Mouse (Mus musculus) urinary bladder, adult 18-20 months (tissue): ENCODE measurements around the gene Rasgrf2.

Experiments
- DNase-seq, 2 experiments: peaks; one replicate each; pipeline ENCODE4 v3.0.0; 2022; ENCODE audit warnings: low spot score in 2 of 2, mixed read lengths in 2 of 2

The Rasgrf2 gene

GRCm38 (mm10) chr13:91881837-91882480 lies 249.5 kb downstream of the Rasgrf2 start:
- peak in 1 of 2 experiments; percentile 18 for DNase-seq

- DNase-seq = no peak
Observed at GRCm38 (mm10) chr13:91880256-91880655, 251.2 kb downstream of the Rasgrf2 start.

- DNase-seq = no peak
Observed at GRCm38 (mm10) chr13:91877996-91878395, 253.5 kb downstream of the Rasgrf2 start.

GRCm38 (mm10) chr13:91877350-91877749 lies 254.1 kb downstream of the Rasgrf2 start:
- DNase-seq = no peak

GRCm38 (mm10) chr13:91876741-91877349 lies 254.6 kb downstream of the Rasgrf2 start, which contains the start of gene Ckmt2:
TSS of gene Ckmt2 (minus strand) at chr13:91876885.
- no peak for DNase-seq

GRCm38 (mm10) chr13:91875581-91875980 lies 255.9 kb downstream of the Rasgrf2 start:
- no peak for DNase-seq

- no peak for DNase-seq
Observed at GRCm38 (mm10) chr13:91874565-91874964, 256.9 kb downstream of the Rasgrf2 start.

- DNase-seq = no peak
Observed at GRCm38 (mm10) chr13:91873734-91874329, 257.6 kb downstream of the Rasgrf2 start.

GRCm38 (mm10) chr13:91868577-91868976 lies 262.9 kb downstream of the Rasgrf2 start:
- DNase-seq = no peak

- DNase-seq = no peak
Observed at GRCm38 (mm10) chr13:91858835-91859234, 272.6 kb downstream of the Rasgrf2 start.

- DNase-seq = no peak
Observed at GRCm38 (mm10) chr13:91857427-91857826, 274.0 kb downstream of the Rasgrf2 start.

GRCm38 (mm10) chr13:91854412-91854811 lies 277.0 kb downstream of the Rasgrf2 start:
- DNase-seq = no peak
